Mouse (Mus musculus) inflammation-experienced regulatory T-cells, adult 6 months (primary cell): Measurements from ENCODE around the gene Syne4. TPM values are rescaled to one million over a fixed set of nuclear protein-coding genes. Genes with fewer than 3 reads are reported as not detected.

Source experiments
- ATAC-seq: one replicate; pipeline ENCODE4 v1.8.0; 2017
- polyA plus RNA-seq, 3 experiments: library from polyadenylated mRNA; unstranded; fragments of 100-300 nt; shearing (Covaris generic); gene quantifications; one replicate each; pipeline ENCODE4 v1.2.1; 2017

The Syne4 gene
- polyA plus RNA-seq, 3 experiments from 2014 or later: 4.3 to 14.7 (median 6.4) TPM

DNA sequence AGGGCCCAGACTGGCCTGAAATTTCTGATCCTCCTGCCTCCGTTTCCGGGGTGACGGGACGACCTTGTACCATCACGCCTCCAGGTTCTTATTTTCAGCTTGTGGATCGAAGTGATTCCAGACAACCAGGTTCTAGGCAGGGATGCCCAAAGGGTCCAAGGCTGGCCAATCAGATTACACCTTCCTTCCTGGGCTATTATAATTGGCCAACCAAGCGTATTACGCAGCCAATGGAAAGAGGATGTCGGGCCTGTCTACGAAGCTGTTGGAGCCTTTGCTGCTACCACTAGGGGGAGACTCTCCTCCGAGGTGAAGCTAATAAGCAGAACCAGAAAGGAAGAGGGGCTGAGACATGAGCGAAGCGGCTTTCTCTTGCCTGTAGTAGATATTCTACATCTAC, 17.3 kb downstream of the Syne4 start:
- peak; percentile 90 for ATAC-seq

DNA sequence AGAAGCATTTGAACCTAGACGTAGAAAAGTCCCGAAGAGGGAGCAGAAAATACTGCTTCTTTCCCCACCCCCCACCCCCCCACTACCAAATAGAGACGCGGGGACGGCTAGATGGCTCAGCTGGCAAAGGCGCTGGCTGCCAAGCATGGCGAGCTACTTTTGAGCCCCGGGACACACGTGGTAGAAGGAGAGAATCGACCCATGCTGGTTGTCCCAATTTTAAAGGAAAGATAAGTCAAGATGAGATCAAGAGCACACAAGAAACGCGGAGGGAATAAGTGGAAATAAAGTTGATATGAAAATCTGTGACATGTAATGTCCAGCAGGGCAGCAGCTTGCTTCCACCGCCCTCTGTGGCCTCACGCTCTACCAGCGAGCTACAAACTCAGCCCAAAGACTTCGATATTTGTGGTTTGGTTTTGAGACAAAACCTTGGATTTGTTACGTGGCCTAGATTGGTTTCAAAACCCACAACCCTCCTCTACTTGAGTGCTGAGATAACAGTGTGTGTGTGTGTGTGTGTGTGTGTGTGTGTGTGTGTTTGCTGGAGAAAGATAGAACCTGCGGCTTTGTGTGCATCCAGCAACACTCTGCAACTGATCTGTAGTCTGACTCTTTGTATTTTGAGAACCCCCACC, 18.1 kb downstream of the Syne4 start:
- no peak for ATAC-seq

DNA sequence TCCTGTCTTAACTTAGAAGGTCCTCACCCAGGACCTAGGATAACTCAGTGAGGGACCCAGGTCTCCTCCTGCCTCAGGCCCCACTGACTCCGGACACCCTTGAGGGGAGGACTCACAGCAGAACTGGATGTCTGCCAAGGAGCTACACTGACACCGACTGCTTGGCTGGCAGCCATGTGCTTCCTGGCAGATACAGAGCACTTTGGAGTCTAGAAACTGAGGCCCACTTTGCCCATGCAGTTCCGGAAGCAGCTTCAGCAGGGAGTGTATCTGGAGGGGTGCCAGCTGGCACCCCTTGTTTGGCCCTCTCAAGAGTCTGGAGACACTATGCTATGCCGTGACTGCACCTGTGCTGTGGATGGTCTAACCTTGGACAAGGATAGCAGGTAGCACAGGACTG, 18.8 kb downstream of the Syne4 start:
- ATAC-seq: no peak

DNA sequence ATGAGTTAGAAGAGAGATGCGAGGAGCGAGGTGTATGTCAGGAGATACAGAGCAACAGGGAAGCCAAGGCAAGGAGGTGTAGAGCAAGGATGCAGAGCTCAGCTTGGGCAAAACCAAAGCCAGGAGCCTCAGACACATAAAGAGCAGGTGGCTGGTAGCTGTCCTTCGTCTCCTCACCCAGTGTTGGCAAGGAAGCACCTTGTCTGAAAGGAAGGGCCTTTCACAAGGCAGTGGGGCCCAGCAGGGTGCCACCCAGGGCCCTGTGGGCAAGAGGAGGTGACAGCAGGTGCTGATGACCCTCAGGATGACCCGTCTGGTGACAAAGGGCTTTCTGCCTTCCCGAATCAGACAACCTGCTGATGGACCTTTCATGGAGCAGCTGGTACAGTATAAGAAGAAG, 20.0 kb downstream of the Syne4 start:
- ATAC-seq: no peak

DNA sequence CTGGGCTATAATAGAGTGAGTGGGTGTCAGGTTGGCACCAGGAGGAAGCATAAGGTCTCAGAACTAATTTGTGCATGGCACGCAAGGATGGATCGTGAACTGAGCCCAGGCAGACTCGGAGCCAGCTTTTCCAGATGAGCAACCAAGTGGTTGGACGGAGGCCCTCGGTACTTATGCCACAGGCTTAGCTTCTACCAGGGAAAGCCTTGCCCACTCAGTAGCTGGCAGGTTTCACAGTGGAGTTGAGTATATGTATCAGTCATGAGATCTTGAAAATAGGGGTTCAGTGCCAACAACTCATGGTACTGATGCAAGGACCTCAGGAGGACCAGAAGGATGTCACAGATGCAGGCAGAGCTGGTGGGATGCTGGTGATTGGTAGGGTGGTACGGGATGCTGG, 21.1 kb downstream of the Syne4 start:
- ATAC-seq: no peak

DNA sequence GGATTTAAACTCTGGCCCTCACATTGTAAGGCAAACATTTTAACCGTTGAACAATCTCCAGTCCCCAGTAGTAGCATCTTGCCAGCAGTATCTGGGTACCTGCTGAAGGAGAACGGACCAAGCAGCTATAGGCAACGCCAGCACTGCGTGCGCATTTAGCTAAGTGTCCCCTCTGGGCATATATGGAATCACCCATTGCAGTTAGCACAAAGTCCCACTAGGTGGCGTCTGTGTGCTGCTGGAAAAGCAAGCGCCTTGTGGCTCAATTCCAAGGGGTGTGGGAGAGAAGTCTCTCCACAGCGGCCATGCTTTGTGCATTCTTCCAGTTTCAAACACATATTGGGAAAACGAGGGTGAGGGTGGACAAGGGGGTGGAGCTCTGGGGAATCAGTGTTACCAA, 21.8 kb downstream of the Syne4 start:
- ATAC-seq: no peak

DNA sequence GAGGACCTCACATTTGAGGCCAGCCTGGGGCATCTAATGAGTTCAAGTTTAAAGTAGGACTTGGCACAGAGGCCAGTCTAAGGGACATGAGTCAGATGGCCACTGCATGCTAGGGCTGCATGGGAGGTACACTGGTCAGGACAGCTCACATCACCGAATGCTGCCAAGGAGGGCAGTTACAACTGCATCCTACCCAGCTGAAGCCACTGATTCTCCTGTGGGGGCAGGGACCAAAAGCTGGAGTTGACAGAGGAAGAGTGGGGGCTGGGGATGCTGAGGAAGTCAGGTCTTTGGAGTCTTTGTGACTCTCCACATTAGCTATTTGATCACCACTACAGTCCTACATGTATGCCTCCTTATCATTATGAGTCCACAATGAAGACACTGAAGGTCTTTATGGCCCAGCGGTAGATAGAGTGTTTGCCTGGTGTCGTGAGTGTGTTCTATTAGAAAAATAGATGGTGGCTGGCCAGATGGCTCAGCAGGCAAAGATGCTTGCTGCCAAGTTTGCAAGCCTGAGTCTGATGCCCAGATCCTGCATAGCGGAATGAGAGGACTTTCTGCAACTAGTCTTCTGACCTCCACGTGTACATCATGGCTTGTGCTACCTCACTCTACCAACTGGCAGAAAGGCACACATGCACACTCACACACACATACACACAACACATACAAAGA, 25.0 kb downstream of the Syne4 start:
- ATAC-seq: no peak

DNA sequence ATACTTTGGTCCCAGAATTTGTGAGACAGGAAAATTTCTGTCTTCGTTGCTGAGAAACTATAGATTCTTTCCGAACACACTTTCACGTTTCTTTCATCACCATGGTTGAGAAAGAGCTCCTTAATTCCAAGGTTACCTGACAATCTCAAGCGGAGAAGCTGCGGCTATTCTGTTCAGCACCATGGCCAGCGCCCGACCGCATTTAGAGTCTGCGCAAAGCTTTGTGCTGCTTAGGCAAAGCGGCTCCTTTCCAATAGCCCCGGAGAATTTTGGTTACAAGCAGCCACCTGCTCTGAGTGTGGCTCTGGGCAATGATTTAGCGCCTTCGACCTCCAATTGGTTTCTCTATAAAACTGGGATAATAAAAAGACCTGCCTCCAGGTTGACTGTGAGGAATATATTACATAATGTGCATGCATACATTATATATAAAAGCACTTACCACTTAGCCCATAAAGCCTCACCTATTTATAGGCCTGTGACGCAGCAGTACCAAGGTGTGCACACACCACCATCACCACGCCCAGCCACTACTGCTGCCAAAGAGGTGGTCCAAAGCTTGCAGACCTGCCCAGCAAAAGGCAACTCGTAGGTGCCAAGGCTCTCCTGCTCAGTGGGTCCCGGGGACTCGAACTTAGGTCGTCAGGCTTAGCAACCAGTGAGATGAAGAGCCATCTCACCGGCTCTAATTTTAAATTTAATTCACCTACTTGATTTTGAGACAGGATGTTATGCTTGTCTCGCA, 32.2 kb downstream of the Syne4 start:
- peak; percentile 56 for ATAC-seq

DNA sequence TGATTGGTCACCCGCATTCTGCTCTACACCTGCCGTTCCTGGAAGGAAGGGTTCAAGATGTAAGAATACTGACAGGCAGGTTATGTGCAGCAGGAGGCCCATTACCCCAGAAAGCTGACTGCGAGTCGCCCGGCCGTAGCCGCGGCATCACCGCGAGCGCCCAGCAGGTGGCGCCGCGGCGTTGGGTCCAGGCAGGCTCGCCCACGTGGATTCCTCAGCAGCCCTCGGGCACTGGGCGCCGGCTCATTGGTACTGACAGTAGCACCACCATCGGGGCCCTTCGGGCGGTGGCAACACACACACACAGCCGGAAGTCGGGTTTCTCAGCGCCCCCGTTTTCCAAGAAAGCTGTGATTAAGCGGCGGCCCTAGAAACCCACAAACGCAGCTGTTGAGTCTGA, 33.2 kb downstream of the Syne4 start:
- ATAC-seq: peak; percentile 67

DNA sequence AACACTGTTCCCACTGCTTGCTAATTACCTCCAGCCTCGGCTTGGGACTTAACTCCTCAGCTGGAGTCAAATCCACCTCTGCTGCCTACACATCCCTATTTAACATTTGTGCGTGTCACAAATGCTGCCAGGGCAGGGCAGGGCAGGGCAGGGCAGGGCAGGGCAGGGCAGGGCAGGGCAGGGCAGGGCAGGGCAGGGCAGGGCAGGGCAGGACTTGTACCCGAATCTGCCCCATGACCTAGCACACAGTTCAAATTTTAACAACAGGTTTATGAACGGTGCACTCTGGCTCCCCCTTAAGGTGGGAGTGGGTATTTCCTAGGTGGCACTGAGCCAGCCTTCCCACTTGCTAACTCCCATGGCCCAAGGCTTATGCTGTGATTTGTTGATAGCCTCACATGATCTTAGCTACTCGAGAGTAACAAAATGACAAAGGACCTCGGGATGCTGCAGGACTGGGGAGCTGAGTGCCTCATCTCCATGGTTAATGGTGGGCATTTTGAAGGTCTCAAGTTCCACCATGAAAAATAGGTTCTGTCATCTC, 38.7 kb downstream of the Syne4 start:
- peak; percentile 43 for ATAC-seq

DNA sequence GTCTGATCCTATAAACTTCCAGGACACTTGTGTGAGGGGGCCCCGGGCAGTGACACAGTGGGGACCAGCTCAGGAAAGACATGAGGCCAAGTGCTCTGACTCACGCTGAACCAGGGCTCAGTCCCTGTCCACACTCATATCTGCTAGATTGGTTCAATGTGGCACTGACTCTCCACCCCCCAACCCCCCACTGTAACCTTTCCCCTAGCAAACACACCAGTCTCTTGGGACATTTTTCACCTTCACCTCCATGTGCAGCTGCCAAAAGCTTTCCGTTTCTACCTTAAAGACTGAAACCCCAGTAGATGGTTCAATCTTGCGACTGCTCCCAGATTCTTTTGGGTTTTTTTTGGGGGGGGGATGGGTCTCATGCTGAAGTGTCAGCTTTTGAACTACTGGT, 39.5 kb downstream of the Syne4 start:
- ATAC-seq: no peak

DNA sequence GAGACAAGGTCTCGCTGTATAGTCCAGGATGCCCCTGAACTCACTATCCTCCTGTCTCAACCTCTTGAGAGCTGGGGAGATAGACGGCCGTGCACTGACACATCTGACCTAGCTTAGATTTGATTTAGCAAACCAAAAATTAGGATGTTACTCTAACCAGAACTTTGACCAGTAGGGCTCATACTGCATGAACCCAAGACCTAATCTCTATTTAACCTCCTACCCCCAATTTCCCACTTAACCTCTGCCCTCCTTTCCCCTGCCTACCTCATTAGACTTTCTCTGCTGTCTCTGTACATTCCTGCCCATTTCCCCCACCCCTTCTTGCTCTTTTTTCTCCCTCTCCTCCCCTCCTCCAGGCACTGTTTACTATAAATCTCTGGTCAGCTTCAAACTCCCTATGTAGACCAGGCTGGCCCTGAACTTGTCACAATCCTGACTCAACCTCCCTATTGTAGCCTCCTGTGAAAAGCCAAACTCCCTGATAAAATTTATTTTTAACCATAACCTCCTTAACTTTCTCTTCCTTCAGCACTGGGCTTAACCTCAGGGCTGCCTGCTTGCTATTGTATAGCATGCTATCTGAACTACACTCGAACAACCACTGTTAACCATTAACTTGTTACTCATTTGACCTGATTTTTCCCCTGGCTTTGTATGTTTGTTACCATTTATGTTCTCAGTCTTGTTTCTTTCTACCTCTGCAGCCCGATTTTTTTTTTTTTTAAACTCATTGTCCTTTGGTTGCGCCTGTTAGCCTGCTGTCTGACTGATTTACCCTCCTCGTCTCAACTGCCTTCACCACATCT, 44.0 kb downstream of the Syne4 start:
- no peak for ATAC-seq

DNA sequence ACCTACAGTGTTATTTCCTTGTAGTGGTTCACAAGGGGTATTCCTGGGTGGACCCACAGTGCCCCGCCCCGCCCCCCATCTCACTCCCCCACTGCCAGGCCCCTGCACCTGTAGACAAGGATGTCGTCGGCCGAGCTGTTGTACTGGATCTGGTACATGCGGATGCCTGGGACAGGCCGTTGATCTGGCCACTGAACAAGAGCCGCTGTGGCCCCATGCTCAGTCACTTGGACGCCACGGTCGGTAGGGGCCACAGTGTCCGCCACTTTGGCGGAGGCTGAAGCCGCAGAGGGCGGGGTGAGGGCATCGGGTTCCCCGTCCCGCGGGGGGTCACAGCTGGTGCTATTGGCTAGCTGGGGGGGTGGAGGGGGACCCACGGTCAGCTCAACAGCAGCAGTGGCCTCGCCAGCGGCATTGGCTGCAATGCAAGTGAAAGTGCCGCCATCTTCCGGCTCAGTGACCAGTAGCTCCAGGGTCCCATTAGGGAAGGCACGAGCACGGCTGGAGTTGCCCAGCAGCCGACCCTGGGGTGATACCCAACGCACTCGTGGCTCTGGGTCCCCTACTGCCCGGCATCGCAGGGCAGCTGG, 44.8 kb downstream of the Syne4 start:
- ATAC-seq: no peak

DNA sequence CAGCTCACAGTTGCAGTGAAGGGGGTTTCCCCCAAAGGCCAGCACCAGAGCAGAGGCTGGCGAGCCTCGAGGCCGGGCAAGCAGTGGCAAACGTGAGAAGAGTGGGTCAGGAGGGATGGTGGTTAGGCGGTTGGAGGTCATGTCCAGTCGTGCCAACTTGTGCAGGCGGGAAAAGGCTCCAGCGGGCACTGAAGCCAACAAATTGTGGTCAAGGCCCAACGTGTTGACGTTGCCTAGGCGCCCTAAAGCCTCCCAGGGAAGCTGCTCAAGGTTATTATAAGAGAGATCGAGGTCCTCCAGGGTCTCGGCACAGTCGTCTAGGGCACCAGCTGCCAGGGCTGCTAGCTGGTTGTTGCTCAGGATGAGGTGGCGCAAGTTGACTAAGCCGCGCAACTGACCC, 45.4 kb downstream of the Syne4 start:
- no peak for ATAC-seq

DNA sequence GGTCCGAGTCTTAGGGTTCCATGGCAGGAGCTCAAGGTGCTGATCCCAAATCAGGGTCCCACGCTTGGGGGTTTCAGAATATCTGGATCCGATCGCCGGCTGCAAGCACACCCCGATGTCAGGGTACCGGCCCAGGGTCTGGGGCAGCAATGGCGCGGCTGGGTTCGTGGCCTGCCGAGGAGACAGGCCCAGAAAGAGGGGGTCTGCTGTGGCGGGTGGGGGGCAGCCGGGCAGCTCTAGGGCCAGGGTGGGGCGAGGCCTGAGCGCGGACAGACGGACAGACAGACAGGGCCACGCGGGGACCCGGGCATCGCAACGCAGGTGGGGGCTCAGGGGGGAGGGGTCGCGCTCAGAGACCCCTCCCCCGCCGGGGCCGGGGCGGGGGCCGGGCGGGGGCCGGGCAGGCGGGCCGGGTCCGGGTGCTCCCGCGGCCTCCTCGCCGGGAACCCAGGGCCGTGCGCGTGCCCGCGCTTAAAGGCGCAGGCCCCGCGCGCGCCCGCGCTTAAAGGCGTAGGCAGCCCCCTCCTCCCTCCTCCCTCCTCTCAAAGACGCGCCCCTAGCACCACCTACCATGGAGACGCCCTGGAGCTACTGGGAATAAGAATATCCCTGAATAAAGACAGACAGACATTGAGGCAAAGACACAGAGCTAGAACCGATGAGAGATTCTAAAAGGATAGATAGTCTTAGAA, 48.2 kb downstream of the Syne4 start, which contains the start of gene Lrfn3:
Gene Lrfn3, minus strand, starts transcription at position 121 of the 692 bp plus-strand sequence.
- ATAC-seq: no peak

DNA sequence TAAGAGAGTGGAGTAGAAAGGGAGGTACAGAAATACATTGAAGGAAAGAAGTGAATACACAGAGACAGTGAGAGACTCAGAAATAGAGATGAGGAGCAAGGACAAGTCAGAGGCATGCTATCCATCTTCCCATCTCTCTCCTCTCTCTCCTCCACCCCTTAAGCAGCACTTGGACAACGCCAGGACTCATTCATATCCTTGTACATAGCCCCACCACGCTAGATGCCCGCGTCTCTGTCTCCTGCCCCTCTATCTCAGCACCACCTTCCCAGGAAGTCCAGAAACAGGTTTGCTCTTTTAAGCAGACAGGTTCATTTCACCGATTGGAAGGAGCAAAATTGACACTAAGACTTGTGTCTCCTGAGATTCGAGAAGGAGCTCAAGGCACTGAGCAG, 48.7 kb downstream of the Syne4 start:
- no peak for ATAC-seq

DNA sequence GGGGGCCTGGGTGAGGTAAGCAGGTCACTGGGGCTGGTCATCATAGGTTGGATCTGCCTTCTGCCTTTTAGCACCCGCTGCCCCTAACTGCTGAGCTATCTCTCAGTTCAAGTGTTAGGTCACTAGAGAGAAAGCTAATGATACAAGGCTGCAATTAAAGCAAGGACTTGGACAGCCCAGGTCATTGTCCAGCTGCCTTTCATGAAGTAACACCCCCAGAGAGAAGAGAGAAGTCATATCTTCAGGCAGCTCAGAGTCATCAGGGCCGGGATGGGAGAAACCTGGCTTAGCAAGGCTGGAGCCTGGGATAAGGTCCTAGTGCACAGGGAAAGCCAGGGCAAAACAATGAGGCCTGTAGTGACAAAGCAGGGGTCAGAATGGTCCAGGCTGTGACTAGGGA, 52.9 kb downstream of the Syne4 start:
- no peak for ATAC-seq
